ENCODE assay signal across 21 mouse cellular contexts in genomic region chr2:168761141-168761540, GRCm38 (mm10). TPM values are rescaled to one million over a fixed set of nuclear protein-coding genes. Genes with fewer than 3 reads are reported as not detected.
"Had no signal": no experiment of that assay in that cellular context is flagged by ENCODE, and none has a peak within 500 bp of the region (broad histone marks: within the 10 kb centered on the region; RNA-seq: fewer than 3 reads in every experiment).

No protein-coding gene starts in this region.

- H3K9me3 ChIP-seq: limb, embryonic 12.5 days; limb, embryonic 15.5 days; megakaryocyte, embryonic 14.5 days; neural tube, embryonic 12.5 days had no signal

- H3K27ac ChIP-seq: limb, embryonic 12.5 days; limb, embryonic 15.5 days; liver, embryonic 14.5 days; macrophage; neural tube, embryonic 12.5 days had no signal

- ATAC-seq: liver, postnatal 0 days; lung, postnatal 0 days had no signal

- H3K4me1 ChIP-seq: megakaryocyte, embryonic 14.5 days had no signal

- DNase-seq: kidney, adult 18-20 months; kidney, adult 9 months; kidney, postnatal 14 days; kidney, postnatal 4 days; left cerebral cortex, postnatal 4 days; liver, postnatal 0 days; lung, embryonic 14.5 days; midbrain, embryonic 14.5 days; thymus, adult 18-20 months; thymus, postnatal 14 days had no signal

- H3K36me3 ChIP-seq: limb, embryonic 15.5 days had no signal

- H3K9ac ChIP-seq: limb, embryonic 12.5 days; limb, embryonic 15.5 days; liver, embryonic 14.5 days; liver, postnatal 0 days; lung, embryonic 14.5 days had no signal

- H3K4me3 ChIP-seq: limb, embryonic 12.5 days; limb, embryonic 15.5 days; megakaryocyte, embryonic 14.5 days; neural tube, embryonic 12.5 days had no signal

- H3K4me2 ChIP-seq: limb, embryonic 12.5 days; limb, embryonic 15.5 days; liver, embryonic 11.5 days had no signal

RNA-seq across cellular contexts. Expression of gene Sall4, which starts 6.6 kb away (rescaled TPM):
- total RNA-seq: left cerebral cortex, postnatal 14 days; left cerebral cortex, postnatal 4 days; neutrophil, adult 5-6 weeks had no signal
- polyA plus RNA-seq: lung, postnatal 0 days; macrophage; spleen, adult 2 months had no signal
